Mouse (Mus musculus): ENCODE data around the gene Cyb5rl. TPM values are rescaled to one million over a fixed set of nuclear protein-coding genes. Genes with fewer than 3 reads are reported as not detected.

The Cyb5rl gene
- total and polyA plus RNA-seq, 2 experiments from 2014 or later = 5.6 to 20.5 TPM

DNA sequence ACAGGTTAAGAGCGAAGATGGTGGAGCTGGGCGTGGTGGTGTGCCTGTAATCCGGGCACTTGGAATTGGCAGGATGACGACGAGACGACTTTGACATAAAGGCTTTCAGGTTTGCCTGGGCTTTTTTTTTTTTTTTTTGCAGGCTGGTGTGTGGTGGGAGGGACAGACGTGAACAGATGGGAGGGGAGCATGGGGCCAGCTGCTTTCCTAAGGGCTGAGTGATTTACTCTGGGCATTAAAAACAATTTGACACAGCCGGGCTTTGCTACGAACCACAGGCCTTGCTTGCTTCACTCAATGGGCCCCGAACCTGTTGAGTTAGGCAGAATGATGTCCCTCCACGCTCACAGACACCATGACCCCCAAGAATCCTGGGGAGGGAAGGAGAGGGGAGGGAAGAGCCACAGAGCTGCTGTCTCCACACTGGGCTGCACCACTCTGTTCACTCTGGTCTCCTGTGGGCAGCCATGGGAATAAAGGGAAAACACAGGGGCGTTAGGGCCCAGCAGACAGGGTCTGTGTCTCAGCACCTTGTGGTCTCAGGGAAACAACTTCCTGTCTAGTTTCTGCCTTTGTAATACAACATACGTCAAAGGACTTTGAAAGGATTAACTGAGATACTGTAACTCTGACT, 60.2 kb downstream of the Cyb5rl start:
- Histone ChIP-seq H3K27me3 (ENCODE audit: insufficient read depth, low read length) (no peaks in the 10 kb centered on the region), H3K27ac (ENCODE audit: low read depth, low read length) (no peak overlapping the region), H3K9me3 (ENCODE audit: low read length) (no peaks in the 10 kb centered on the region), H3K4me1 (ENCODE audit: insufficient read depth, low read length) (no peaks in the 10 kb centered on the region), H3K4me3 (ENCODE audit: low read depth, low read length) (no peak overlapping the region), H3K4me2 (ENCODE audit: low read depth, low read length, poor library complexity, severe bottlenecking) (no peak overlapping the region), H3K36me3 (ENCODE audit: insufficient read depth, low read length) (no peaks in the 10 kb centered on the region), H3K9ac (replicated peaks; ENCODE audit: low read length, poor library complexity, severe bottlenecking) (no peak overlapping the region)
- no peak for ATAC-seq (ENCODE audit: low FRiP score)
- TF ChIP-seq CTCF (IDR thresholded peaks at IDR 0.05) = no peak
- no peak for DNase-seq (ENCODE audit: low spot score)
- WGBS = 33% methylated on average over 13 of the region's 13 CpGs

- peak; percentile 22 for TF ChIP-seq CTCF (IDR thresholded peaks at IDR 0.05)
- Histone ChIP-seq H3K27ac (ENCODE audit: low read depth, low read length) (no peak overlapping the region), H3K4me1 (ENCODE audit: insufficient read depth, low read length) (no peaks in the 10 kb centered on the region), H3K9ac (replicated peaks; ENCODE audit: low read length, poor library complexity, severe bottlenecking) (no peak overlapping the region), H3K27me3 (ENCODE audit: insufficient read depth, low read length) (no peaks in the 10 kb centered on the region), H3K4me2 (ENCODE audit: low read depth, low read length, poor library complexity, severe bottlenecking) (no peak overlapping the region), H3K9me3 (ENCODE audit: low read length) (no peaks in the 10 kb centered on the region), H3K36me3 (ENCODE audit: insufficient read depth, low read length) (no peaks in the 10 kb centered on the region), H3K4me3 (ENCODE audit: low read depth, low read length) (no peak overlapping the region)
- WGBS = 22% methylated on average over 13 of the region's 13 CpGs
- ATAC-seq (ENCODE audit: low FRiP score) = peak; percentile 45; the same call in 1 of the 2 replicates
- peak; percentile 55 for DNase-seq (ENCODE audit: low spot score)
Observed at GRCm38 (mm10) chr4:107127901-107128669, 61.3 kb downstream of the Cyb5rl start.

DNA sequence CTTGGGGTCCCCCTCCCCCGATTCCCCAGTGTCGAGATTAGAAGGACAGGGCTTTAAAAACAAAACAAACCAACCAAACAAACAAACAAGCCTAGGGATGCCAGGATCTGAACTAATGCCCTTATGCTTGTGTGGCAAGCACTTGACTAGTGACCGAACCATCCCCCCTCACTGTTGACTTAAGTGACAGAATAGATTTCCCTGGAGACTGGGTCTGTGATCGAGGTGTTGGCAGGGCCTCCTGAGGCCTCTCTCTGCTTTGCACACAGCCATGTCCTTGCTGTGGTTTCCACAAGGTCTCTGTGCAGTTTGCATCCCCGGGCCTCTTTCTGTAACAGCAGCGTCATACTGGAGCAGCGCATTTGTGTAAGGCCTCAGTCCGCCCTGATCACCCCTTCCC, 62.6 kb downstream of the Cyb5rl start:
- WGBS = 77% methylated on average over 8 of the region's 8 CpGs
- Histone ChIP-seq H3K36me3 (ENCODE audit: insufficient read depth, low read length) (no peaks in the 10 kb centered on the region), H3K27me3 (ENCODE audit: insufficient read depth, low read length) (no peaks in the 10 kb centered on the region), H3K9me3 (ENCODE audit: low read length) (no peaks in the 10 kb centered on the region), H3K4me3 (ENCODE audit: low read depth, low read length) (no peak overlapping the region), H3K4me1 (ENCODE audit: insufficient read depth, low read length) (no peaks in the 10 kb centered on the region), H3K4me2 (ENCODE audit: low read depth, low read length, poor library complexity, severe bottlenecking) (no peak overlapping the region), H3K27ac (ENCODE audit: low read depth, low read length) (no peak overlapping the region), H3K9ac (replicated peaks; ENCODE audit: low read length, poor library complexity, severe bottlenecking) (no peak overlapping the region)
- DNase-seq (ENCODE audit: low spot score) = no peak
- no peak for TF ChIP-seq CTCF (IDR thresholded peaks at IDR 0.05)
- ATAC-seq (ENCODE audit: low FRiP score) = no peak

- Histone ChIP-seq H3K27ac (ENCODE audit: low read depth, low read length) (no peak overlapping the region), H3K27me3 (ENCODE audit: insufficient read depth, low read length) (no peaks in the 10 kb centered on the region), H3K4me2 (ENCODE audit: low read depth, low read length, poor library complexity, severe bottlenecking) (no peak overlapping the region), H3K9me3 (ENCODE audit: low read length) (no peaks in the 10 kb centered on the region), H3K36me3 (ENCODE audit: insufficient read depth, low read length) (no peaks in the 10 kb centered on the region), H3K4me3 (ENCODE audit: low read depth, low read length) (no peak overlapping the region), H3K9ac (replicated peaks; ENCODE audit: low read length, poor library complexity, severe bottlenecking) (no peak overlapping the region), H3K4me1 (ENCODE audit: insufficient read depth, low read length) (no peaks in the 10 kb centered on the region)
- ATAC-seq (ENCODE audit: low FRiP score) (no peak), DNase-seq (ENCODE audit: low spot score) (no peak)
- TF ChIP-seq CTCF (IDR thresholded peaks at IDR 0.05) = no peak
- 20% methylated on average over 9 of the region's 9 CpGs for WGBS
Observed at GRCm38 (mm10) chr4:107130534-107130933, 63.7 kb downstream of the Cyb5rl start.

- no peak overlapping the region for H3K27ac ChIP-seq (ENCODE audit: low read depth, low read length)
Observed at GRCm38 (mm10) chr4:107134891-107135290, 68.1 kb downstream of the Cyb5rl start.

GRCm38 (mm10) chr4:107135663-107136062, 68.9 kb downstream of the Cyb5rl start:
- H3K27me3 ChIP-seq (ENCODE audit: insufficient read depth, low read length) = no peaks in the 10 kb centered on the region
- no peak overlapping the region for H3K9ac ChIP-seq (replicated peaks; ENCODE audit: low read length, poor library complexity, severe bottlenecking)
- no peak for TF ChIP-seq CTCF (IDR thresholded peaks at IDR 0.05)
- H3K27ac ChIP-seq (ENCODE audit: low read depth, low read length) = no peak overlapping the region
- H3K36me3 ChIP-seq (ENCODE audit: insufficient read depth, low read length) = no peaks in the 10 kb centered on the region
- WGBS = 78% methylated on average over 5 of the region's 5 CpGs
- H3K4me1 ChIP-seq (ENCODE audit: insufficient read depth, low read length) = peaks cover 4% of the 10 kb centered on the region; the same call in 1 of the 2 replicates
- H3K9me3 ChIP-seq (ENCODE audit: low read length) = no peaks in the 10 kb centered on the region
- no peak overlapping the region for H3K4me3 ChIP-seq (ENCODE audit: low read depth, low read length)
- H3K4me2 ChIP-seq (ENCODE audit: low read depth, low read length, poor library complexity, severe bottlenecking) = no peak overlapping the region
- ATAC-seq (ENCODE audit: low FRiP score) (no peak), DNase-seq (ENCODE audit: low spot score) (peak; percentile 18)

More at GRCm38 (mm10) chr4:107134891-107135290, 68.1 kb downstream of the Cyb5rl start:
- DNase-seq (ENCODE audit: low spot score) (no peak), ATAC-seq (ENCODE audit: low FRiP score) (no peak)
- Histone ChIP-seq H3K9me3 (ENCODE audit: low read length) (no peaks in the 10 kb centered on the region), H3K9ac (replicated peaks; ENCODE audit: low read length, poor library complexity, severe bottlenecking) (no peak overlapping the region), H3K36me3 (ENCODE audit: insufficient read depth, low read length) (no peaks in the 10 kb centered on the region), H3K4me2 (ENCODE audit: low read depth, low read length, poor library complexity, severe bottlenecking) (no peak overlapping the region), H3K4me3 (ENCODE audit: low read depth, low read length) (no peak overlapping the region), H3K27me3 (ENCODE audit: insufficient read depth, low read length) (no peaks in the 10 kb centered on the region), H3K4me1 (ENCODE audit: insufficient read depth, low read length) (peaks cover 4% of the 10 kb centered on the region; the same call in 1 of the 2 replicates)
- TF ChIP-seq CTCF (IDR thresholded peaks at IDR 0.05) = no peak
- 84% methylated on average over 3 of the region's 3 CpGs for WGBS
